Mouse (Mus musculus) midbrain, embryonic 10.5 days (tissue): ENCODE measurements at regions not wholly inside any gene's neighbourhood (a gene's known extent, or its start where the extent isn't known, plus 50 kb on each side); places are given as distances from the start of the nearest gene placed in this dataset.

Experiments used
- DNase-seq: peaks from one replicate; pipeline ENCODE4 v3.0.0-alpha.2; 2017; ENCODE audit warnings: low spot score
- H3K27ac ChIP-seq: fragments of 300-500 bp; sonication (generic); replicated peaks from 2 replicates; pipeline ENCODE4 v1.5.1; 2016; ENCODE audit warnings: mild to moderate bottlenecking
- H3K27me3 ChIP-seq: fragments of 300-500 bp; sonication (generic); 2 replicates; pipeline ENCODE4 v1.6.1; 2016; ENCODE audit warnings: low read depth, mild to moderate bottlenecking; ENCODE audit not compliant: poor library complexity, severe bottlenecking
- H3K36me3 ChIP-seq: fragments of 300-500 bp; sonication (generic); 2 replicates; pipeline ENCODE4 v1.6.1; 2016; ENCODE audit warnings: mild to moderate bottlenecking, moderate library complexity
- H3K4me1 ChIP-seq: fragments of 300-500 bp; sonication (generic); 2 replicates; pipeline ENCODE4 v1.6.1; 2016
- H3K4me3 ChIP-seq: fragments of 300-500 bp; sonication (generic); 2 replicates; pipeline ENCODE4 v1.5.1; 2016; ENCODE audit warnings: mild to moderate bottlenecking, moderate library complexity
- H3K9me3 ChIP-seq: fragments of 300-500 bp; sonication (generic); replicated peaks from 2 replicates; pipeline ENCODE4 v1.6.1; 2016; ENCODE audit warnings: mild to moderate bottlenecking
- WGBS: fragments of 180-500 bp; shearing (Covaris S2); methylation state at CpG from one replicate; pipeline ENCODE4 v1.1.7; 2016; 5-methylcytosine and 5-hydroxymethylcytosine counted together

DNA sequence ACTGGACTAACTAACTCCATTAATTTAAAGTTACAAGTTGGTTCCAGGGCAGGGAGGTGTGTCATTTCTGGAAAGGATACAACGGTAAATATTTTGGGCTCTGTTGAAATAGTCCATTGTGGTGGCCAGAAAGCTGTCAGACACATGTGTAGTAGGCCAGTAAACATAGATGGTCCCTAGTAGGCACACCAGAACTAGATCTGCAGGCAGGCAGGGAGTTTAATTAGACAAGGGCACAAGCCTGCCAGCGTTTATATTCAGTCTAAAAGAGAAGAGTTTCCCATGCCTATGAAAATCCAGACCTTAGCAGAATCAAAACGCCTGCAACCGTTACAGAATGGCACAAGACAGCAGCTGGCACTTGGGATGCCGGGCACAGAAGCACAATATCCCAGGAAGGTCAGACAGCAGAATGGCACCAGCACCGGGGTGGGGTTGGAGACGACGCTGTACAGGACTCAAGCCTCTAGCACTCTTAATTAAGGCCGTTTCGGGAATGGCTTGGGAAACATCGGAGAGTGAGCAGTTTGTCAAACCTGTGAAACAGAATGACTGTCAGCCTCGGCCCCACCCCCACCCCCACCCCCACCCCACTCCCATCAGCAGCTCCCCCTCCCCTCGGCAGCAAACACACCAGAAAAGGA lies 156.4 kb downstream of the Psat1 start:
- peaks cover 20% of the 10 kb centered on the region for H3K4me1 ChIP-seq
- no peak overlapping the region for H3K27ac ChIP-seq
- peak overlapping the region; percentile 29; the same call in 1 of the 2 replicates for H3K4me3 ChIP-seq
- H3K9me3 ChIP-seq: no peaks in the 10 kb centered on the region; the same call in 1 of the 2 replicates
- no peaks in the 10 kb centered on the region for H3K36me3 ChIP-seq
- peaks cover 71% of the 10 kb centered on the region for H3K27me3 ChIP-seq
- WGBS: 42% methylated on average over 13 of the region's 13 CpGs
- no peak for DNase-seq

- no peak overlapping the region for H3K27ac ChIP-seq
- H3K4me1 ChIP-seq: peaks cover 20% of the 10 kb centered on the region
- no peak overlapping the region for H3K4me3 ChIP-seq
- peaks cover 61% of the 10 kb centered on the region for H3K27me3 ChIP-seq
- DNase-seq: no peak
- H3K36me3 ChIP-seq: no peaks in the 10 kb centered on the region
- H3K9me3 ChIP-seq: no peaks in the 10 kb centered on the region; the same call in 1 of the 2 replicates
- WGBS: 87% methylated on average over 5 of the region's 5 CpGs
Observed at GRCm38 (mm10) chr19:15789741-15790140, 157.4 kb downstream of the Psat1 start.

- no peak for DNase-seq
- H3K36me3 ChIP-seq: no peaks in the 10 kb centered on the region
- peaks cover 14% of the 10 kb centered on the region for H3K27me3 ChIP-seq
- no peak overlapping the region for H3K27ac ChIP-seq
- H3K4me1 ChIP-seq: no peaks in the 10 kb centered on the region
- no peaks in the 10 kb centered on the region; the same call in 1 of the 2 replicates for H3K9me3 ChIP-seq
- 62% methylated on average over 4 of the region's 4 CpGs for WGBS
- H3K4me3 ChIP-seq: no peak overlapping the region
Observed at GRCm38 (mm10) chr19:15784644-15785043, 162.5 kb downstream of the Psat1 start.

GRCm38 (mm10) chr19:15769651-15770050 lies 177.5 kb downstream of the Psat1 start:
- WGBS: 88% methylated on average over 4 of the region's 4 CpGs
- no peaks in the 10 kb centered on the region for H3K9me3 ChIP-seq

DNA sequence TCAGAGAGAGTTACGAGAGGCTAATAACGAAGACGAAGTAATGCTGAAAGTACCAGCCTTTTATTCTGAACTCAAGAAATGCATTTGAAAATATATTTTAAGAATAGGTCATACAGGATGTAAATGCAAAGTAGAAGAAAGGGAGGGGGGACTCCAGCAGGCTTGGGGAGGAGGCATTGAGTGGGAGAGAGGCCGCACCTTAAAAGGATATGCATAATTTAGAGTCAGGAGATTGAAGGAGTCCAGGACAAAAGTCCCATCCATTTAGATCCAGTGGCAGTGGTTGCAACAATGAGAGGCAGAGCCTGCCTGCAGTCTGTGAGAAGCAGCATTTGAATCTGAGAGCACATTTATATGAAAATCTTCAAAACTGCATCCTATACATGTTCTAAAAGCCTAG lies 186.1 kb downstream of the Psat1 start:
- WGBS: 78% methylated on average over 4 of the region's 4 CpGs

More at GRCm38 (mm10) chr19:15769651-15770050, 177.5 kb downstream of the Psat1 start:
- no peak overlapping the region for H3K4me3 ChIP-seq
- DNase-seq: no peak
- no peak overlapping the region for H3K27ac ChIP-seq
- H3K4me1 ChIP-seq: peaks cover 4% of the 10 kb centered on the region
- no peaks in the 10 kb centered on the region for H3K27me3 ChIP-seq
- no peaks in the 10 kb centered on the region for H3K36me3 ChIP-seq

DNA sequence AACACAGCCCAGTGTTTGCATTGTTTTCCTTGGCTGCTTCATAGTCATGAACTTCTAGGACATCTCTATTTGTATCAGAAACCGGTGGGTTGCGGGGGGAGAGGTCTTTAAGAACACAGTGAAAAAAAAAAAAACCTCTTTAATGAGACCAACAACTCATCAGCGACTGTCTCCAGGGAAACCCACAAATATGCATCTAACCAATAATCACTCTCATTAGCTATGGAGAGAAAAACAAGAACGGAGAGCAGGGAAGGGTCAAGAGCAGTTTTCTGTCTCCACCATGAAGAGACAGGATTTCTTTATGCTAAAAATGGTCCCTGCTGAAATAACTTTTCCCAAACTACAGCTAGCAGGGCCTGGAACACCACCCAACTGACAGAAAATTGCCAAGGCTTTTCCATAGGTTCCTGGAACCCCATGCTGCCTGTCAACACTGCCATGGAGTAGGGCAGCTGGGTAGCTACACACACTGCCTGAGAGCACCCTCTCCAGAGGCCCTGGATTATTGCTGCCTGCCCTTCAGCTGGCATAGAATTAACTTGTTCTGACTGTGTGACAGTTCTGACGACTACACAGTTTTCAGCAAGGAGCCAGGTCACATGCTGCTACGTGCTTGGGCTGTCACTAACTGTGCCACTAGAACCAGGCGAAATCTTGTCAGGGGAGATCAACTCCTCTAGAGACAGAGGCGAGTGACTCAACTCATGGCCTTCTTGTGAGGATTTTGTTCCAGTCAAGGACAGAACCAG lies 201.9 kb downstream of the Psat1 start:
- Histone ChIP-seq H3K36me3 (no peaks in the 10 kb centered on the region), H3K4me1 (peaks cover 8% of the 10 kb centered on the region), H3K27ac (no peak overlapping the region), H3K4me3 (no peak overlapping the region), H3K27me3 (no peaks in the 10 kb centered on the region), H3K9me3 (no peaks in the 10 kb centered on the region)
- DNase-seq: no peak
- 64% methylated on average over 8 of the region's 8 CpGs for WGBS

More for the DNA sequence above, 186.1 kb downstream of the Psat1 start:
- DNase-seq: no peak
- H3K27ac ChIP-seq: no peak overlapping the region
- H3K9me3 ChIP-seq: no peaks in the 10 kb centered on the region
- H3K36me3 ChIP-seq: no peaks in the 10 kb centered on the region
- H3K4me3 ChIP-seq: no peak overlapping the region
- no peaks in the 10 kb centered on the region for H3K27me3 ChIP-seq
- peaks cover 10% of the 10 kb centered on the region for H3K4me1 ChIP-seq

- no peak for DNase-seq
- peaks cover 15% of the 10 kb centered on the region; the same call in 1 of the 2 replicates for H3K27me3 ChIP-seq
- no peaks in the 10 kb centered on the region for H3K36me3 ChIP-seq
- H3K4me3 ChIP-seq: no peak overlapping the region
- no peaks in the 10 kb centered on the region for H3K9me3 ChIP-seq
- no peak overlapping the region for H3K27ac ChIP-seq
- no peaks in the 10 kb centered on the region for H3K4me1 ChIP-seq
- 85% methylated on average over 2 of the region's 2 CpGs for WGBS
Observed at GRCm38 (mm10) chr19:15736200-15736599, 210.9 kb downstream of the Psat1 start.

DNA sequence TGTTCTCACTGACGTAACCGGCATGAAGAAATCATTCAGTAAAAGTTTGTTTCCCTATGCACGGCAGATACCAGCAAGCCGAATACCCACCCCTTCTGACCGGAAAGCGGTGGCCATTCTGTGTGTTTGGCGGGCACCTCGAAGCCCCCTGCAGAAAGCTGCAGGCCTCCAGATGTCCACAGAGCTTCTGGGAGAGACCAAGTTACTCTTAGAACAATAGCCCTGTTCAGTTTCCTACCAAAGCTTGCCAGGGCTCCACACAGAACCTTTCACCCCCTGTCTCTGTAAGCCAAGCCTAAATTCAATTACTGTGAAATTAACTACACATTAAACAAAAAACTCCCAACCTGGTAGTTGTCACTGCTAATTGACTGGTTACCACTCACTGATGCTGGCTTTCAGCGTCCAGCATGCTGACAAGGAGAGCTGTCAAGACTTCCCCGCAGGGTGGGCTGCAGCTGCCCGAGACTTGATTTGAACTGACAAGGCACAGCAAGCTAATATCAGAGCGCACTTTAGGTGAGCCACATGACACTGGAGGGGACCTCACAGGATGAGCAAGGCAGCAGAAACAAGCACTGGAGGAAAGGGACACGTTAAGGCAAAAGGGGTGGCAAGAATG lies 220.2 kb downstream of the Psat1 start:
- no peak overlapping the region for H3K27ac ChIP-seq
- DNase-seq: peak; percentile 65
- H3K27me3 ChIP-seq: peaks cover 62% of the 10 kb centered on the region
- no peaks in the 10 kb centered on the region for H3K9me3 ChIP-seq
- H3K4me3 ChIP-seq: no peak overlapping the region
- peaks cover 9% of the 10 kb centered on the region for H3K4me1 ChIP-seq
- WGBS: 46% methylated on average over 13 of the region's 13 CpGs
- H3K36me3 ChIP-seq: no peaks in the 10 kb centered on the region

DNA sequence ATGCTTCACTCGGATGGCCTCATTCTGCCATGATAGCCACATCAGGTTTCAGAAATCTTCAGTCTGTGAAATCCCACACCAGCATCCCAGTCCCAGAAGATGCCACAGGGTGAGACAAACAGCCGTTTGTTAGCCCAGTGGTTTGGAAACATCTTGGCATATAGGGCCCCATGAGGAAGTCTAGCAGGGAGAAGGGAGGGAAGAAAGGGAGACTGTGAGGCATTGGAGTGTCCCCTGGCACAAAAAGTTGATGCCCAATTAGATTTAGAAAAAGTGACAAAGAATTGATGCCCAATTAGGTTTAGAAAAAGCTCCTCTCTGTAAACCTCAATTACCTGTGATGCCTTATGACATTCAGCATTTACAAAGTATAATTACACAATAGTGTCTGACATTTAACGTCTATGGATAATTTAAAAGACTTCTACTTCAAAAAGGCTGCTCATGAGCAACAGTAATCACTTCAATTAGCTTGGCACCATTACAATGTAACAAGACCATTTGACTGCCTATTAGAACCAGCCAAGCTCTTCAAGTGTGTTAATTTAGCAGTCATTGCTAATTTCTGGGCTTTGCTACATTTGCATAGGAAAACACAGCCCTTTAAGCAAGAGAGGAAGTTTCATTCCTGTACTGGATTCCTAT lies 254.6 kb downstream of the Psat1 start:
- DNase-seq: no peak
- no peaks in the 10 kb centered on the region for H3K27me3 ChIP-seq
- no peak overlapping the region for H3K27ac ChIP-seq
- 81% methylated on average over 3 of the region's 3 CpGs for WGBS
- no peaks in the 10 kb centered on the region for H3K36me3 ChIP-seq
- H3K4me3 ChIP-seq: no peak overlapping the region
- H3K9me3 ChIP-seq: no peaks in the 10 kb centered on the region
- H3K4me1 ChIP-seq: no peaks in the 10 kb centered on the region

GRCm38 (mm10) chr19:15669996-15670395 lies 277.1 kb downstream of the Psat1 start:
- no peak for DNase-seq
- no peak overlapping the region for H3K4me3 ChIP-seq
- H3K27ac ChIP-seq: no peak overlapping the region
- H3K9me3 ChIP-seq: no peaks in the 10 kb centered on the region
- H3K4me1 ChIP-seq: peaks cover 17% of the 10 kb centered on the region
- WGBS: 87% methylated on average over 6 of the region's 6 CpGs
- no peaks in the 10 kb centered on the region for H3K36me3 ChIP-seq
- H3K27me3 ChIP-seq: 0 out of 2 replicates have a peak, but pooled peaks cover 5% of the 10 kb centered on the region

- no peaks in the 10 kb centered on the region for H3K36me3 ChIP-seq
- 0 out of 2 replicates have a peak, but pooled peaks cover 5% of the 10 kb centered on the region for H3K27me3 ChIP-seq
- 85% methylated on average over 7 of the region's 7 CpGs for WGBS
- H3K4me1 ChIP-seq: peaks cover 17% of the 10 kb centered on the region
- no peak overlapping the region for H3K4me3 ChIP-seq
- no peak for DNase-seq
- no peaks in the 10 kb centered on the region for H3K9me3 ChIP-seq
- no peak overlapping the region for H3K27ac ChIP-seq
Observed at GRCm38 (mm10) chr19:15669541-15669940, 277.6 kb downstream of the Psat1 start.

GRCm38 (mm10) chr19:15668624-15669016 lies 278.5 kb downstream of the Psat1 start:
- Histone ChIP-seq H3K27me3 (0 out of 2 replicates have a peak, but pooled peaks cover 7% of the 10 kb centered on the region), H3K9me3 (no peaks in the 10 kb centered on the region), H3K4me3 (no peak overlapping the region), H3K4me1 (peaks cover 17% of the 10 kb centered on the region), H3K36me3 (no peaks in the 10 kb centered on the region), H3K27ac (peak overlapping the region; percentile 73)
- no peak for DNase-seq
